In the genomic region with DNA sequence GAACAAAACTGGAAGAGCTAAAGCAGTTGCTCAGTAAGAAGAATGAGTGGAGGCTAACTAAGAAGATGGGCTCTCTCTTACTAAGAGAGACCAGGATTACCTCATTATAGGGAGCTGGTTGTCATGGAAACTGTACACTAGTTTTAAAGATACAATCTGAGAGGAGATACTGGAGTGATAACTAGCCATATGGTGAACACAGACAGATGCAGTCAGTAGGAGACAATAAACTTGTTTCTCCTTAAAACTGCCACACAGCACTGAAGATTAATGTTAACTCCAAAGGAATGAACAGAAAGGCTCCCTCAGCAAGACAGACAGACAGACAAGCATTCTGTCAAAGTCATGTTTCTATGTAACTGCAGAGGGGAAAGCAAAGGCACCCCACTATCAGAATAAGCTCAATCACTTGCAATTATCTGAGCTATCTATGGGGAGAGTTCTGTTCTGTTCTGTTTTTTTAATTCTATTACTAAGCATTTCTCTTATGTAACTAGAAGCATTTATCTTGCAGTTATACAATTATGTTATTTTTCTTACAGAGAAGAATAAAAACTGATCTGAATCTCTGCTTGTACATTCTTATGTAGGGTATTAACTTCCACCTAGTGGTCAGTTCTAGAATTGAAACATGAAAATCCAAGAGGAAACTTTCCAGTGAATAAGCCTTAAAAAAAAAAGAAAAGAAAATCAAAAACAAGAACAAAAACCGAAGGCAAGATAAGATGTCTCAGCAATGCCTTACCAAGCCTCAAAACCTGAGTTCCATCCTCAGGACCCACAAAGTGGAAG, we compare ENCODE assay signal across 14 mouse cellular contexts. TPM values are rescaled to one million over a fixed set of nuclear protein-coding genes. Genes with fewer than 3 reads are reported as not detected.
A peak's percentile ranks its signal among the peaks of the same experiment; 100 is the strongest.
DNase-seq lines count a peak whose midpoint lies in the region; ATAC-seq and TF ChIP-seq lines count a peak whose summit lies in the region.
"Had no signal": no experiment of that assay in that cellular context is flagged by ENCODE, and none has a peak within 500 bp of the region (broad histone marks: within the 10 kb centered on the region; RNA-seq: fewer than 3 reads in every experiment).

No protein-coding gene starts in this region.

- 70% methylated on average over 1 of the region's 1 CpGs for WGBS in forebrain, embryonic 15.5 days
- WGBS in forebrain, embryonic 10.5 days: 88% methylated on average over 1 of the region's 1 CpGs

- no peak overlapping the region for H3K4me2 ChIP-seq in forebrain, embryonic 15.5 days (replicated peaks)
- H3K4me2 ChIP-seq: heart, embryonic 12.5 days; hindbrain, embryonic 13.5 days had no signal

- no peak for DNase-seq in forebrain, embryonic 10.5 days (ENCODE audit: extremely low spot score, low spot score)
- DNase-seq in layer of hippocampus, adult 9-10 months (ENCODE audit: low spot score): peak; percentile 25
- DNase-seq in layer of hippocampus, adult 8-10 months (ENCODE audit: low spot score in 2 of 2): no peak
- peak; percentile 14 for DNase-seq in A20 (ENCODE audit: low read depth, low spot score)
- no peak for DNase-seq in Muller cell, postnatal 12 days (ENCODE audit: inconsistent ontology term)
- DNase-seq in spleen, adult 18-20 months: no peak
- DNase-seq: cerebellum, postnatal 25 days; lung, postnatal 4 days had no signal

- peaks cover 41% of the 10 kb centered on the region for H3K36me3 ChIP-seq in forebrain, embryonic 15.5 days
- H3K36me3 ChIP-seq in forebrain, embryonic 10.5 days (replicated peaks): peaks cover 87% of the 10 kb centered on the region

- ATAC-seq in forebrain, embryonic 15.5 days (replicated peaks): 0 out of 2 replicates have a peak, but pooled peaks have one; percentile 57

- TF ChIP-seq POLR2A in cortical plate, adult 2 months (IDR thresholded peaks at IDR 0.05; ENCODE audit: extremely low read depth, insufficient read depth, low read length): no peak

- TF ChIP-seq CTCF in cortical plate, adult 2 months (IDR thresholded peaks at IDR 0.05; ENCODE audit: extremely low read depth, insufficient read depth, low read length): no peak

- no peak overlapping the region for H3K4me3 ChIP-seq in forebrain, embryonic 15.5 days
- H3K4me3 ChIP-seq in forebrain, embryonic 10.5 days: no peak overlapping the region
- H3K4me3 ChIP-seq in cortical plate, adult 2 months (ENCODE audit: insufficient read depth, low read length): no peak overlapping the region
- H3K4me3 ChIP-seq: heart, embryonic 12.5 days; hindbrain, embryonic 13.5 days had no signal

- no peaks in the 10 kb centered on the region for H3K4me1 ChIP-seq in forebrain, embryonic 15.5 days
- H3K4me1 ChIP-seq in forebrain, embryonic 10.5 days: no peaks in the 10 kb centered on the region
- H3K4me1 ChIP-seq in cortical plate, adult 2 months (ENCODE audit: control insufficient read depth, insufficient read depth, low read length): peaks cover 1% of the 10 kb centered on the region; the same call in 1 of the 2 replicates
- H3K4me1 ChIP-seq: heart, embryonic 12.5 days; hindbrain, embryonic 13.5 days had no signal

- no peaks in the 10 kb centered on the region for H3K27me3 ChIP-seq in forebrain, embryonic 15.5 days
- no peaks in the 10 kb centered on the region for H3K27me3 ChIP-seq in forebrain, embryonic 10.5 days (ENCODE audit: poor library complexity, severe bottlenecking)
- H3K27me3 ChIP-seq: heart, embryonic 12.5 days; hindbrain, embryonic 13.5 days had no signal

- H3K9ac ChIP-seq in forebrain, embryonic 15.5 days (replicated peaks): no peak overlapping the region
- H3K9ac ChIP-seq: heart, embryonic 12.5 days; hindbrain, embryonic 13.5 days had no signal

- no peak overlapping the region for H3K27ac ChIP-seq in forebrain, embryonic 15.5 days (replicated peaks)
- H3K27ac ChIP-seq in forebrain, embryonic 10.5 days: no peak overlapping the region
- peak overlapping the region; percentile 93 for H3K27ac ChIP-seq in cortical plate, adult 2 months (ENCODE audit: insufficient read depth, low read length)
- H3K27ac ChIP-seq: hindbrain, embryonic 13.5 days had no signal

- H3K9me3 ChIP-seq in forebrain, embryonic 15.5 days: no peaks in the 10 kb centered on the region
- no peaks in the 10 kb centered on the region for H3K9me3 ChIP-seq in forebrain, embryonic 10.5 days
- H3K9me3 ChIP-seq: heart, embryonic 12.5 days; hindbrain, embryonic 13.5 days had no signal

RNA-seq across cellular contexts. Expression of a gene that starts 34.8 kb away (rescaled TPM):
- polyA plus RNA-seq in forebrain, embryonic 15.5 days (2015; fragmentation: Nextera tagmentation; extraction: Ambion mirVana): not detected in 2 replicates
- polyA plus RNA-seq in forebrain, embryonic 10.5 days (2016; fragmentation: Nextera tagmentation; extraction: Ambion mirVana): not detected in 2 replicates
- 1 to 10 TPM; 1.0 to 1.2 (median 1.1) TPM for total RNA-seq in layer of hippocampus, adult 8-10 months (2022)
- polyA plus RNA-seq in cortical plate, adult 2 months (2012; rRNA removed): 0.10 and 0.23 TPM in 2 replicates
- total RNA-seq: monocyte, adult 5-6 weeks had no signal
- polyA plus RNA-seq: hindbrain, embryonic 13.5 days; limb, embryonic 11.5 days had no signal

Comparison
In these comparisons a context has a peak if more than half of its experiments do, and no peak if none do; other contexts are left out.
1. DNase-seq: peak in layer of hippocampus, adult 9-10 months (single experiment) and A20 (single experiment); none in forebrain, embryonic 10.5 days (single experiment), layer of hippocampus, adult 8-10 months (0 of 2), Muller cell, postnatal 12 days (single experiment) and spleen, adult 18-20 months (0 of 2).